Mouse (Mus musculus): ENCODE results near the gene Smagp. TPM values are rescaled to one million over a fixed set of nuclear protein-coding genes. Genes with fewer than 3 reads are reported as not detected.
A peak's percentile ranks its signal among the peaks of the same experiment; 100 is the strongest.
"Not testable (repeated sequence)": the region's sequence is repeated elsewhere in the genome, so short reads cannot be mapped to it uniquely, and the experiment has no call there.

Gene Smagp
- total and polyA plus RNA-seq, 3 experiments, result 2.7 TPM; not detected in 1

DNA sequence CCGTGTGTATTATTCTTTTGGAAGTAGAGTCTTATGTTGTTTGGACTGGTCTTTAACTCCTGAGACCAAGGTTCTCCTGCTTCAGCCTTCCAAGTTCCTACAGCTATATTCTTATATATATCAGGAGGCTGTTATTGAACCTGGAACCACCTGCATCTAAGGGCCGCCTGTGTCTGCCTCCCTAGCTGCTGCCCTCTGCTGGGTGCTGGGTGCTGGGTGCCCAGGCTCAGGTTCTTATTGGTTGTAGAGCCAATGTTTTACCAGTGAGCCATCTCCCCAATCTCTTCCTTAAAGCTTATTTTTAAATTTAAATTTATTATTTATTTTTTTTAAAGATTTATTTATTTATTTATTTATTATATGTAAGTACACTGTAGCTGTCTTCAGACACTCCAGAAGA lies 24.3 kb downstream of the Smagp start:
- Histone ChIP-seq H3K27me3 (ENCODE audit: insufficient read depth, low read length) (peaks cover 5% of the 10 kb centered on the region; the same call in 1 of the 2 replicates), H3K4me3 (ENCODE audit: low read depth, low read length) (no peak overlapping the region), H3K36me3 (replicated peaks) (peaks cover 10% of the 10 kb centered on the region), H3K4me1 (ENCODE audit: insufficient read depth, low read depth, low read length) (peaks cover 31% of the 10 kb centered on the region), H3K9me3 (replicated peaks) (no peaks in the 10 kb centered on the region)
- no peak for TF ChIP-seq TAL1 (conservative IDR thresholded peaks at IDR 0.05; ENCODE audit: low read depth, low read length)
- no peak for TF ChIP-seq CTCF (IDR thresholded peaks at IDR 0.05; ENCODE audit: low read depth, low read length)
- TF ChIP-seq GATA1 (IDR thresholded peaks at IDR 0.05; ENCODE audit: borderline replicate concordance, low read length), result no peak
- TF ChIP-seq GATA2 (IDR thresholded peaks at IDR 0.05; ENCODE audit: borderline replicate concordance, low read depth, low read length), result no peak
- no peak for TF ChIP-seq POLR2AphosphoS5 (IDR thresholded peaks at IDR 0.05; ENCODE audit: insufficient replicate concordance, low read depth, low read length)
- DNase-seq (ENCODE audit: low spot score) (no peak), ATAC-seq (ENCODE audit: extremely low read depth, insufficient number of reproducible peaks, low FRiP score, poor library complexity, severe bottlenecking) (no peak)

- H3K27me3 ChIP-seq (ENCODE audit: insufficient read depth, low read length), result peaks cover 5% of the 10 kb centered on the region; the same call in 1 of the 2 replicates
- no peak for DNase-seq (ENCODE audit: low spot score)
- TF ChIP-seq GATA2 (IDR thresholded peaks at IDR 0.05; ENCODE audit: borderline replicate concordance, low read depth, low read length) (no peak), TAL1 (conservative IDR thresholded peaks at IDR 0.05; ENCODE audit: low read depth, low read length) (no peak), GATA1 (IDR thresholded peaks at IDR 0.05; ENCODE audit: borderline replicate concordance, low read length) (no peak), CTCF (IDR thresholded peaks at IDR 0.05; ENCODE audit: low read depth, low read length) (no peak), POLR2AphosphoS5 (IDR thresholded peaks at IDR 0.05; ENCODE audit: insufficient replicate concordance, low read depth, low read length) (no peak)
- no peaks in the 10 kb centered on the region for H3K9me3 ChIP-seq (replicated peaks)
- peaks cover 6% of the 10 kb centered on the region for H3K36me3 ChIP-seq (replicated peaks)
- ATAC-seq (ENCODE audit: extremely low read depth, insufficient number of reproducible peaks, low FRiP score, poor library complexity, severe bottlenecking), result no peak
- H3K4me1 ChIP-seq (ENCODE audit: insufficient read depth, low read depth, low read length), result peaks cover 28% of the 10 kb centered on the region
- no peak overlapping the region for H3K4me3 ChIP-seq (ENCODE audit: low read depth, low read length)
Observed at GRCm38 (mm10) chr15:100611951-100612350, 24.8 kb downstream of the Smagp start.

- ATAC-seq (ENCODE audit: extremely low read depth, insufficient number of reproducible peaks, low FRiP score, poor library complexity, severe bottlenecking); H3K4me1 ChIP-seq (ENCODE audit: insufficient read depth, low read depth, low read length); DNase-seq (ENCODE audit: low spot score); H3K9me3 ChIP-seq (replicated peaks); H3K36me3 ChIP-seq (replicated peaks); H3K4me3 ChIP-seq (ENCODE audit: low read depth, low read length): not testable (repeated sequence)
- peaks cover 16% of the 10 kb centered on the region for H3K27me3 ChIP-seq (ENCODE audit: insufficient read depth, low read length)
Observed at GRCm38 (mm10) chr15:100606677-100607076, 30.1 kb downstream of the Smagp start.

- ATAC-seq (ENCODE audit: extremely low read depth, insufficient number of reproducible peaks, low FRiP score, poor library complexity, severe bottlenecking), result no peak
- peaks cover 36% of the 10 kb centered on the region for H3K27me3 ChIP-seq (ENCODE audit: insufficient read depth, low read length)
- no peak for DNase-seq (ENCODE audit: low spot score)
- no peak overlapping the region for H3K4me3 ChIP-seq (ENCODE audit: low read depth, low read length)
- TF ChIP-seq POLR2AphosphoS5 (IDR thresholded peaks at IDR 0.05; ENCODE audit: insufficient replicate concordance, low read depth, low read length) (no peak), GATA2 (IDR thresholded peaks at IDR 0.05; ENCODE audit: borderline replicate concordance, low read depth, low read length) (no peak), TAL1 (conservative IDR thresholded peaks at IDR 0.05; ENCODE audit: low read depth, low read length) (no peak), CTCF (IDR thresholded peaks at IDR 0.05; ENCODE audit: low read depth, low read length) (no peak), GATA1 (IDR thresholded peaks at IDR 0.05; ENCODE audit: borderline replicate concordance, low read length) (no peak)
- no peaks in the 10 kb centered on the region for H3K9me3 ChIP-seq (replicated peaks)
- no peaks in the 10 kb centered on the region for H3K36me3 ChIP-seq (replicated peaks)
- peaks cover 5% of the 10 kb centered on the region; the same call in 1 of the 2 replicates for H3K4me1 ChIP-seq (ENCODE audit: insufficient read depth, low read depth, low read length)
Observed at GRCm38 (mm10) chr15:100601669-100602068, 35.1 kb downstream of the Smagp start.

GRCm38 (mm10) chr15:100600696-100601272 lies 36.0 kb downstream of the Smagp start:
- no peak overlapping the region for H3K4me3 ChIP-seq (ENCODE audit: low read depth, low read length)

DNA sequence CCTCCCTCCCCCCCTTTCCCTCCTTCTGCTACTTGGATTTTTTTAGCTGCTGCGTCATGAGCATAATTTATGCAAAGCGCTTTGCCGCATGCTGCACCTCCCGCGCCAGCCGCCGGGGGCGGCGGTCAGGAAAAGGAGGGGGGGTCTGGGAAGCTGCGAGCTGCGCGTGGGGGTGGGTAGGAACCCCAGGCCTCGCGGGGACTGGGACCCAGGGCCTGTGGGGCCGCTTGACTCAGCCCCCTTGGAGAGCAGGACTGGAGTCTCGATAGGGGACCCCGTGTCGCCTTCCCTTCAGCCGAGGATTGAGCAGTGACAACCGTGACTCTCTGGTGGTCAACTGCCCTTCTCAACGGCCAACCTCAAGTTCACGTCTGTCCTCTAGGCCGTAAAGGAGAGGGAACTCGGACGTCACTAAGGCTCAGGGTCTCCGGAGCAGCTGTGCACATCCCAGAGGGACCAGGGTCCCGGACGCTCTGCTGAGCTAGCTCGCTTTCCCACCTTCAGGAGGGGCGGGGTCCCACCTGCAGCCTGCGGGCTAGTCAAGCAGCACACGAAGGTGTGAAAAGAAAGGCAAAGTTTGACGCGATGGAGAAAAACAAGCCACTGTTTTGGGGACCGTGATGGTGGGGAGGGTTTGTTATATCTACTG lies 36.6 kb downstream of the Smagp start:
- H3K4me3 ChIP-seq (ENCODE audit: low read depth, low read length), result peak overlapping the region; percentile 67
- no peaks in the 10 kb centered on the region for H3K9me3 ChIP-seq (replicated peaks)
- TF ChIP-seq TAL1 (conservative IDR thresholded peaks at IDR 0.05; ENCODE audit: low read depth, low read length) (no peak), POLR2AphosphoS5 (IDR thresholded peaks at IDR 0.05; ENCODE audit: insufficient replicate concordance, low read depth, low read length) (no peak), GATA1 (IDR thresholded peaks at IDR 0.05; ENCODE audit: borderline replicate concordance, low read length) (no peak)
- ATAC-seq (ENCODE audit: extremely low read depth, insufficient number of reproducible peaks, low FRiP score, poor library complexity, severe bottlenecking), result peak; percentile 4; the same call in 1 of the 2 replicates
- no peaks in the 10 kb centered on the region for H3K36me3 ChIP-seq (replicated peaks)
- peaks cover 5% of the 10 kb centered on the region; the same call in 1 of the 2 replicates for H3K4me1 ChIP-seq (ENCODE audit: insufficient read depth, low read depth, low read length)
- H3K27me3 ChIP-seq (ENCODE audit: insufficient read depth, low read length), result peaks cover 32% of the 10 kb centered on the region
- DNase-seq (ENCODE audit: low spot score), result peak; percentile 36

More at GRCm38 (mm10) chr15:100600696-100601272, 36.0 kb downstream of the Smagp start:
- no peak for TF ChIP-seq POLR2AphosphoS5 (IDR thresholded peaks at IDR 0.05; ENCODE audit: insufficient replicate concordance, low read depth, low read length)
- no peak for TF ChIP-seq TAL1 (conservative IDR thresholded peaks at IDR 0.05; ENCODE audit: low read depth, low read length)
- no peak for TF ChIP-seq GATA2 (IDR thresholded peaks at IDR 0.05; ENCODE audit: borderline replicate concordance, low read depth, low read length)
- TF ChIP-seq CTCF (IDR thresholded peaks at IDR 0.05; ENCODE audit: low read depth, low read length), result no peak
- no peak for TF ChIP-seq GATA1 (IDR thresholded peaks at IDR 0.05; ENCODE audit: borderline replicate concordance, low read length)
- H3K36me3 ChIP-seq (replicated peaks), result no peaks in the 10 kb centered on the region
- peaks cover 36% of the 10 kb centered on the region for H3K27me3 ChIP-seq (ENCODE audit: insufficient read depth, low read length)
- H3K4me1 ChIP-seq (ENCODE audit: insufficient read depth, low read depth, low read length), result peaks cover 5% of the 10 kb centered on the region; the same call in 1 of the 2 replicates
- DNase-seq (ENCODE audit: low spot score) (no peak), ATAC-seq (ENCODE audit: extremely low read depth, insufficient number of reproducible peaks, low FRiP score, poor library complexity, severe bottlenecking) (no peak)
- no peaks in the 10 kb centered on the region for H3K9me3 ChIP-seq (replicated peaks)

All from G1E (cell line).